Mouse (Mus musculus) retina, embryonic 14.5 days (tissue): ENCODE measurements around the gene Gpr179.

ENCODE experiments used
- DNase-seq: peaks from one replicate; pipeline ENCODE4 v3.0.0-alpha.2; 2015; ENCODE audit warnings: low spot score

The Gpr179 gene

GRCm38 (mm10) chr11:97285852-97286775, 65.8 kb downstream of the Gpr179 start:
- no peak for DNase-seq

- no peak for DNase-seq
Measured at GRCm38 (mm10) chr11:97284854-97285253, 67.0 kb downstream of the Gpr179 start.

- no peak for DNase-seq
Measured at GRCm38 (mm10) chr11:97282179-97282578, 69.7 kb downstream of the Gpr179 start.
